Mouse (Mus musculus) limb, embryonic 10.5 days (tissue): ENCODE measurements around the gene Il10. TPM values are rescaled to one million over a fixed set of nuclear protein-coding genes. Genes with fewer than 3 reads are reported as not detected.

Experiments
- DNase-seq: peaks from one replicate; pipeline ENCODE4 v3.0.0-alpha.2; 2017; ENCODE audit warnings: low spot score
- H3K27ac ChIP-seq: fragments of 300-500 bp; sonication (generic); 2 replicates; pipeline ENCODE4 v1.5.1; 2016; ENCODE audit warnings: mild to moderate bottlenecking
- H3K27me3 ChIP-seq: fragments of 300-500 bp; sonication (generic); 2 replicates; pipeline ENCODE4 v1.6.1; 2016; ENCODE audit warnings: low read depth, mild to moderate bottlenecking; ENCODE audit not compliant: poor library complexity, severe bottlenecking
- H3K36me3 ChIP-seq: fragments of 300-500 bp; sonication (generic); 2 replicates; pipeline ENCODE4 v1.6.1; 2016; ENCODE audit warnings: mild to moderate bottlenecking, moderate library complexity
- H3K4me1 ChIP-seq: fragments of 300-500 bp; sonication (generic); 2 replicates; pipeline ENCODE4 v1.6.1; 2016
- H3K4me3 ChIP-seq: fragments of 300-500 bp; sonication (generic); 2 replicates; pipeline ENCODE4 v1.5.1; 2016; ENCODE audit warnings: mild to moderate bottlenecking, moderate library complexity
- H3K9me3 ChIP-seq: fragments of 300-500 bp; sonication (generic); replicated peaks from 2 replicates; pipeline ENCODE4 v1.6.1; 2016; ENCODE audit warnings: mild to moderate bottlenecking
- WGBS: fragments of 180-500 bp; shearing (Covaris S2); methylation state at CpG from one replicate; pipeline ENCODE4 v1.1.7; 2016; 5-methylcytosine and 5-hydroxymethylcytosine counted together
- polyA plus RNA-seq: library from polyadenylated mRNA; unstranded; fragments of >200 nt; fragmentation: Nextera tagmentation; extraction: Ambion mirVana; gene quantifications from 2 replicates; pipeline ENCODE4 v1.2.1, GENCODE M21; 2016

Il10 gene
- polyA plus RNA-seq, 1 experiment from 2014 or later = not detected

- WGBS = 85% methylated on average over 2 of the region's 2 CpGs
- no peak for DNase-seq
- Histone ChIP-seq H3K4me1 (0 out of 2 replicates have a peak, but pooled peaks cover under 1% of the 10 kb centered on the region), H3K4me3 (no peak overlapping the region), H3K9me3 (no peaks in the 10 kb centered on the region), H3K36me3 (no peaks in the 10 kb centered on the region), H3K27me3 (no peaks in the 10 kb centered on the region), H3K27ac (no peak overlapping the region)
Measured at GRCm38 (mm10) chr1:131045723-131046355, 26.2 kb downstream of the Il10 start.

DNA sequence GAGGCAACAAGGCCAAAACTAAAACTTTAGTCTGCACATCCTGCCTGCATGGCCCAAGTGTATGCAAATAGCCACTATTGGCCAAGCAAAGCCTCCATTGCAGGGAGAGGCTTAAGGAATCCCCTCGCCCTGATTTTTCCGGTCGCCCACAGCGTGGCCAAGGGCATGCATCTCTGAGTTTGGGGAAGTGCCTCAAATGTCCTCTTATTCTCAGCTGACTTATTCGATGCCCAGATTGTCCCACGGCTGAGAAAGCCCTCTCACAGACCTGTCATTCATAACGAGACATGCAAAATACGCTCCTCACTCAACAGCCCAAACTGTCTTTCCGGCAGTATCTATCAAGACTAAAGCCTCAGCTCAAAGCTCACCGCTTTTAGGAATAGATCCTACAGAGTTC, 27.0 kb downstream of the Il10 start:
- DNase-seq = no peak
- no peaks in the 10 kb centered on the region for H3K27me3 ChIP-seq
- no peaks in the 10 kb centered on the region for H3K36me3 ChIP-seq
- 91% methylated on average over 10 of the region's 10 CpGs for WGBS
- no peak overlapping the region for H3K27ac ChIP-seq
- 0 out of 2 replicates have a peak, but pooled peaks cover 6% of the 10 kb centered on the region for H3K4me1 ChIP-seq
- no peaks in the 10 kb centered on the region for H3K9me3 ChIP-seq
- H3K4me3 ChIP-seq = no peak overlapping the region

DNA sequence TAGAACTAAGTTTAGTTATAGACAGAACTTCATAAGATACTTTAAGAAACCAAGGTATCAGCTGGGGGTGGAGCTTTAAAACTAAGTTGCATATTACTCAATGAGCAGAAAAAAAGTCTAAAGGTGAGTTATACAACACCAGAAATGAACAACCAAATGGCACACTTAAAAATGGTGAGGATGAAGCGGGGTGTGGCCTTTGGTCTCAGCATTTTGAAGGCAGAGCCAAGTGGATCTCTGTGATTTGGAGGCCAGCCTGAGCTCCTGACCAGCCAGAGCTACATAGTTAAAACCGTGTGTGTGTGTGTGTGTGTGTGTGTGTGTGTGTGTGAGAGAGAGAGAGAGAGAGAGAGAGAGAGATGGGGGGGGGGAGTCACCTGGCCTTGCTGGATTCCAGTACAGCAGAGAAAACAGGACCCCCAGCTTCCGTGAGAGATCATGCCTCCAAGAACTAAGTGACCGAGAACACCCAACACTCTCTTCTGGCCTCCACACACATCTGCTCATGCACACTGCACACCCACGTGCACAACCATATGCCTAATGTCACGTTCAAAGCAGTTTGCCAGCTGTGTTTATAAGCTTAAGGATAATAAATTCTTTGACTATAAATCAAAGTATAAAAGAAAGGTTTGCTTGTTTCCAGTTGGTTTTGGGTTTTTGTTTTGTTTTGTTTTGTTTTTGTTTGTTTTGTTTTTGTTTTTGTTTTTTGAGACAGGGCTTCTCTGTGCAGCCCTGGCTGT, 28.6 kb downstream of the Il10 start:
- no peak overlapping the region for H3K4me3 ChIP-seq
- peaks cover 14% of the 10 kb centered on the region for H3K36me3 ChIP-seq
- no peaks in the 10 kb centered on the region for H3K9me3 ChIP-seq
- no peak overlapping the region for H3K27ac ChIP-seq
- DNase-seq = no peak
- H3K27me3 ChIP-seq = no peaks in the 10 kb centered on the region
- WGBS = 84% methylated on average over 6 of the region's 6 CpGs
- H3K4me1 ChIP-seq = 0 out of 2 replicates have a peak, but pooled peaks cover 6% of the 10 kb centered on the region

DNA sequence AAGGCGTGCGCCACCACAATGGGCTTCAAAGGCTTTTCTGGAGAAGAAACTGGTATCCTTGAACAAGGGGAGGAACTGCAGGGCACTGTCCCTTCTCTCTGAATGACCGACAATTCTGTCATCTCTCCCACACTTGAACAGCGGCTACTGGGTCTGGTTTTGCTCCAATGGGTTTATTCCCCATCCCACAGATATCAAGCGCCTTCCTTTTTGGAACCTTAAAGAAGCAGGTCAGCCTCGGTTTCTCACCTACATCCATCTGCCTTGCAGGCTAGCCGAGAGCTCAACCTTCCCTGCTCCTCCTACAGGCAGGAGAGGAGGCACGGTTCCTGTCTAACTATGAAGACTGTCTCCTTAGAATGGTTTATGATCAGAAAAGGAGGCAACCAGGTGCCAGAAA, 29.3 kb downstream of the Il10 start:
- H3K4me1 ChIP-seq = 0 out of 2 replicates have a peak, but pooled peaks cover 6% of the 10 kb centered on the region
- no peak overlapping the region for H3K4me3 ChIP-seq
- no peaks in the 10 kb centered on the region for H3K27me3 ChIP-seq
- H3K27ac ChIP-seq = no peak overlapping the region
- no peaks in the 10 kb centered on the region for H3K9me3 ChIP-seq
- no peak for DNase-seq
- peaks cover 19% of the 10 kb centered on the region for H3K36me3 ChIP-seq
- WGBS = 87% methylated on average over 8 of the region's 8 CpGs

- H3K4me3 ChIP-seq = no peak overlapping the region
- H3K4me1 ChIP-seq = 0 out of 2 replicates have a peak, but pooled peaks cover 6% of the 10 kb centered on the region
- no peak overlapping the region for H3K27ac ChIP-seq
- 80% methylated on average over 5 of the region's 5 CpGs for WGBS
- H3K27me3 ChIP-seq = no peaks in the 10 kb centered on the region
- no peak for DNase-seq
- peaks cover 23% of the 10 kb centered on the region for H3K36me3 ChIP-seq
- no peaks in the 10 kb centered on the region for H3K9me3 ChIP-seq
Measured at GRCm38 (mm10) chr1:131049361-131049806, 29.7 kb downstream of the Il10 start.

GRCm38 (mm10) chr1:131050011-131050410, 30.4 kb downstream of the Il10 start:
- no peaks in the 10 kb centered on the region for H3K27me3 ChIP-seq
- WGBS = 90% methylated on average over 5 of the region's 5 CpGs
- H3K4me3 ChIP-seq = no peak overlapping the region
- 0 out of 2 replicates have a peak, but pooled peaks cover 6% of the 10 kb centered on the region for H3K4me1 ChIP-seq
- no peaks in the 10 kb centered on the region for H3K9me3 ChIP-seq
- H3K27ac ChIP-seq = no peak overlapping the region
- no peak for DNase-seq
- H3K36me3 ChIP-seq = peaks cover 30% of the 10 kb centered on the region

GRCm38 (mm10) chr1:131050617-131051016, 31.0 kb downstream of the Il10 start:
- Histone ChIP-seq H3K4me3 (no peak overlapping the region), H3K36me3 (peaks cover 36% of the 10 kb centered on the region), H3K4me1 (0 out of 2 replicates have a peak, but pooled peaks cover 6% of the 10 kb centered on the region), H3K9me3 (no peaks in the 10 kb centered on the region), H3K27ac (no peak overlapping the region), H3K27me3 (no peaks in the 10 kb centered on the region)
- DNase-seq = no peak
- WGBS = 85% methylated on average over 5 of the region's 5 CpGs

GRCm38 (mm10) chr1:131051073-131051472, 31.4 kb downstream of the Il10 start:
- 0 out of 2 replicates have a peak, but pooled peaks cover 6% of the 10 kb centered on the region for H3K4me1 ChIP-seq
- no peak overlapping the region for H3K4me3 ChIP-seq
- no peak for DNase-seq
- H3K36me3 ChIP-seq = peaks cover 40% of the 10 kb centered on the region
- no peaks in the 10 kb centered on the region for H3K27me3 ChIP-seq
- WGBS = 43% methylated on average over 7 of the region's 7 CpGs
- H3K9me3 ChIP-seq = no peaks in the 10 kb centered on the region
- H3K27ac ChIP-seq = no peak overlapping the region

- Histone ChIP-seq H3K27me3 (no peaks in the 10 kb centered on the region), H3K9me3 (no peaks in the 10 kb centered on the region), H3K36me3 (peaks cover 62% of the 10 kb centered on the region), H3K27ac (peak overlapping the region; percentile 42; the same call in 1 of the 2 replicates), H3K4me3 (no peak overlapping the region), H3K4me1 (0 out of 2 replicates have a peak, but pooled peaks cover 6% of the 10 kb centered on the region)
- 10% methylated on average over 8 of the region's 8 CpGs for WGBS
- DNase-seq = peak; percentile 71
Measured at GRCm38 (mm10) chr1:131053239-131053638, 33.6 kb downstream of the Il10 start.

DNA sequence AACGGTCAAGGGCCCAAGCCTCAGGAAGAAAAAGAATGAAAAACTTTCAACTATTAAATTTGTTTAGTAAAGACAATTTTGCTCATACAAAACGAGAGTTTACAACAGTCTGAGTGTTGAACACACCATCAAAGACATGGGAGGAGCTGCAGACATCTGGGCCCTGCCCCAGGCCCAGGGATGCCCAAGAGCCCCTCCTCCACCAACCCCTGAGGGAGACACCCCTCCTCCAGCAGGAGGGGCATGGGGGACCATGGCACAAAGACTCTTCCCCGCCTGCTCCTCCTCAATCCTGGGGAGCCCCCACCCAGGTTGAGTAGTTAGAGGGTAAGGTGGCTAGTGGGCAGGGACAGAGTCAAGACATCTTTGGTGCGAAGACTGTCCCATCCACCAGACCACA, 34.0 kb downstream of the Il10 start:
- 59% methylated on average over 4 of the region's 4 CpGs for WGBS

DNA sequence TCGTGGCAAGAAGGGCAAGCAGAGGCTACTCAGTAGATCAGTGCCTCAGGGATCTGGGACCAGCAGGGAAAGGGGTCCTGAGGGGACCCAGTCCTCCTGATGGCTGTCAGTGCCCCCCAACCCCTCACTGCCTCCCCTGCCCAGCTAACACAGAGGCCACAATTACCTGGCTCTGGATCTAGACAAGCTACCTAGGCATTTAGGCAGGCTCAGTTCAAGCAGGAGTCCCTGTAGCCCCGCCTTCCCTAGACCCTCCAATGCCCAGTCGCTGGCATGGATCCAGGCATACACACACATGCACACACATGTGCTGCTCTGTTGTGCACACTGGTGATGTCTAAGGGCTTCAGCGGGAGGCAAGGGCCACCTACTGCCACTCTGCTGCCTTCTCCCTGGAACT, 34.6 kb downstream of the Il10 start:
- H3K9me3 ChIP-seq = no peaks in the 10 kb centered on the region
- no peaks in the 10 kb centered on the region for H3K27me3 ChIP-seq
- H3K4me3 ChIP-seq = no peak overlapping the region
- WGBS = 89% methylated on average over 4 of the region's 4 CpGs
- peaks cover 63% of the 10 kb centered on the region for H3K36me3 ChIP-seq
- H3K4me1 ChIP-seq = peaks cover 16% of the 10 kb centered on the region
- no peak for DNase-seq
- H3K27ac ChIP-seq = no peak overlapping the region

More for the DNA sequence above, 34.0 kb downstream of the Il10 start:
- 0 out of 2 replicates have a peak overlapping the region, but pooled peaks have one; percentile 19 for H3K27ac ChIP-seq
- H3K36me3 ChIP-seq = peaks cover 63% of the 10 kb centered on the region
- H3K9me3 ChIP-seq = no peaks in the 10 kb centered on the region
- DNase-seq = no peak
- peaks cover 10% of the 10 kb centered on the region; the same call in 1 of the 2 replicates for H3K4me1 ChIP-seq
- no peak overlapping the region for H3K4me3 ChIP-seq
- no peaks in the 10 kb centered on the region for H3K27me3 ChIP-seq

GRCm38 (mm10) chr1:131058431-131058830, 38.8 kb downstream of the Il10 start:
- 72% methylated on average over 7 of the region's 7 CpGs for WGBS
- Histone ChIP-seq H3K27me3 (no peaks in the 10 kb centered on the region), H3K4me1 (peaks cover 39% of the 10 kb centered on the region), H3K27ac (no peak overlapping the region; the same call in 1 of the 2 replicates), H3K4me3 (no peak overlapping the region), H3K9me3 (no peaks in the 10 kb centered on the region), H3K36me3 (peaks cover 47% of the 10 kb centered on the region)
- no peak for DNase-seq

- Histone ChIP-seq H3K4me3 (no peak overlapping the region), H3K27me3 (no peaks in the 10 kb centered on the region), H3K36me3 (peaks cover 39% of the 10 kb centered on the region), H3K27ac (no peak overlapping the region), H3K9me3 (no peaks in the 10 kb centered on the region), H3K4me1 (peaks cover 43% of the 10 kb centered on the region)
- 74% methylated on average over 1 of the region's 1 CpGs for WGBS
- no peak for DNase-seq
Measured at GRCm38 (mm10) chr1:131059411-131059810, 39.8 kb downstream of the Il10 start.
